Mouse (Mus musculus) olfactory bulb, adult 2 months (tissue): ENCODE measurements at regions not wholly inside any gene's neighbourhood (a gene's known extent, or its start where the extent isn't known, plus 50 kb on each side); places are given as distances from the start of the nearest gene placed in this dataset.

Experiments
- CTCF ChIP-seq: fragments of 200-500 bp; IDR thresholded peaks from 2 replicates; pipeline ENCODE4 v1.5.1; 2012; ENCODE audit warnings: low read depth, mild to moderate bottlenecking, low read length, moderate library complexity; ENCODE audit not compliant: insufficient read depth
- POLR2A ChIP-seq: fragments of 200-500 bp; IDR thresholded peaks from 2 replicates; pipeline ENCODE4 v1.6.1; 2012; ENCODE audit warnings: mild to moderate bottlenecking, low read depth, low read length, moderate library complexity; ENCODE audit not compliant: insufficient read depth

DNA sequence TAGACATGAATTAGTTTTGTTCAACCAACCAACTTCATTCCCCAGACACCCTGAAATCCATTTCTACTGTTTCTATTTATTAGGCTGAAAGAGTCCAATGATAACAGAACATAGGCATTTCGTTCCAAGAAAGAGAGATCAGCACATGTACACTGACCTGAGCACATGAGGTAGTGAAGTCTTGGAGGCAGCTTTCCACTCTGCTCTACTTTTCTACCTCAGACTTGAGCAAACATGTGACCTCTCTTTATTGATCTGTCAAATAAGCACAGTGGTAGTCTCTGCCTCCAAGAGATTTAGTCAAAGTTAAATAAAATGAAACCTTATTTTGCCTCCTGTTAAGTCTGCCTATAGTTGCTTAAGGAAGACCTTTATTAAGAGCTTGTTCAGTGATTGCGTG is 321.9 kb upstream of the Adamts9 start:
- TF ChIP-seq CTCF (no peak), POLR2A (no peak)
